Mouse (Mus musculus): Measurements from ENCODE around the gene Usp15. TPM values are rescaled to one million over a fixed set of nuclear protein-coding genes. Genes with fewer than 3 reads are reported as not detected.

The Usp15 gene
- polyA plus RNA-seq, 1 experiment from 2014 or later, result 77.9 TPM

DNA sequence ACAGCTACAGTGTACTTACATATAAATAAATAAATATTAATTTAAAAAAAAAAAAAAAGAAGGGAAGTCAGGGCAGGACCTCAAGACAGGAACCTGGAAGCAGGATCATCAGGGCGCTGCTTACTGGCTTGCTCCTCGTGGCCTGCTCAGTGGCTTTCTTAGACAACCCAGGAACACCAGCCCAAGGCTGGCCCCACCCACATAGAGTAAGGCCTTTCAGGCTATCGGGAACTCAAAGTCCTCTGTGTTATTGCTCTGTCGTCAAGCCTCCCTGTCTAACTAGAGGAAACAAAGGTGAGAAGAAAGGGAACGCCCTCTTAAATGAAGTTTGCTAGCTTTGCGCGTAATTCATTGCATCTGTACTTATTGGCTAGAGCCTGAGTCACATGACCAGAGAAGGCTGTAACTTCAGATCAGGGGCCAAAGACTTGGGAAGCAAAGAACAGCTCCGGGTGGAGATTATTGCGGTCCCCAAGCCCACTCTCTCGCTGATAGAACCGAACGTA is 107.3 kb downstream of the Usp15 start:
- Histone ChIP-seq H3K27me3 (no peaks in the 10 kb centered on the region), H3K4me2 (no peak overlapping the region), H3K36me3 (no peaks in the 10 kb centered on the region), H3K4me1 (replicated peaks) (0 out of 2 replicates have a peak, but pooled peaks cover 2% of the 10 kb centered on the region), H3K9me3 (no peaks in the 10 kb centered on the region), H3K4me3 (no peak overlapping the region), H3K9ac (no peak overlapping the region), H3K27ac (no peak overlapping the region)
- 75% methylated on average over 12 of the region's 12 CpGs for WGBS
- no peak for ATAC-seq (ENCODE audit: low FRiP score)

DNA sequence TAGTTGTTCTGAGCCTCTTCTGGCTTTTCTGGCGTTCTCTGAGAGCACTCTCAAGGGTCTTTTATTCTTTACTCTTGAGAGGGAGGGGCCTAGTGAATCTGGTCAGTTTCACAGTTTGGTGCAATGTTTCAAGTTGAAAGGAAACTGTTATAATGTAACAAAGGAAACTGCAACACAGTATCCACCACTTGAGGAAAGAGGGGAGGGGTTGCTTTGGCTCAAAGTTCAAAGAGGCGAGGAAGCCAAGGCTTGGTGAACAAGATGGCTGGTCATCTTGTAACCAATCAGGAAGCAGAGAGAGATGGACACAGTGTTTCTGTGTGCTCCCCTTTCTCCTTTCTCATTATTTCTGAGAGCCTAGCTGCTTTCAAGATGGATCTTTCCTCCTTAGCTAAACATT is 109.9 kb downstream of the Usp15 start:
- 76% methylated on average over 2 of the region's 2 CpGs for WGBS
- Histone ChIP-seq H3K27me3 (no peaks in the 10 kb centered on the region), H3K4me2 (no peak overlapping the region), H3K4me3 (no peak overlapping the region), H3K36me3 (no peaks in the 10 kb centered on the region), H3K4me1 (replicated peaks) (0 out of 2 replicates have a peak, but pooled peaks cover 2% of the 10 kb centered on the region), H3K9ac (no peak overlapping the region), H3K27ac (no peak overlapping the region), H3K9me3 (no peaks in the 10 kb centered on the region)
- no peak for ATAC-seq (ENCODE audit: low FRiP score)

DNA sequence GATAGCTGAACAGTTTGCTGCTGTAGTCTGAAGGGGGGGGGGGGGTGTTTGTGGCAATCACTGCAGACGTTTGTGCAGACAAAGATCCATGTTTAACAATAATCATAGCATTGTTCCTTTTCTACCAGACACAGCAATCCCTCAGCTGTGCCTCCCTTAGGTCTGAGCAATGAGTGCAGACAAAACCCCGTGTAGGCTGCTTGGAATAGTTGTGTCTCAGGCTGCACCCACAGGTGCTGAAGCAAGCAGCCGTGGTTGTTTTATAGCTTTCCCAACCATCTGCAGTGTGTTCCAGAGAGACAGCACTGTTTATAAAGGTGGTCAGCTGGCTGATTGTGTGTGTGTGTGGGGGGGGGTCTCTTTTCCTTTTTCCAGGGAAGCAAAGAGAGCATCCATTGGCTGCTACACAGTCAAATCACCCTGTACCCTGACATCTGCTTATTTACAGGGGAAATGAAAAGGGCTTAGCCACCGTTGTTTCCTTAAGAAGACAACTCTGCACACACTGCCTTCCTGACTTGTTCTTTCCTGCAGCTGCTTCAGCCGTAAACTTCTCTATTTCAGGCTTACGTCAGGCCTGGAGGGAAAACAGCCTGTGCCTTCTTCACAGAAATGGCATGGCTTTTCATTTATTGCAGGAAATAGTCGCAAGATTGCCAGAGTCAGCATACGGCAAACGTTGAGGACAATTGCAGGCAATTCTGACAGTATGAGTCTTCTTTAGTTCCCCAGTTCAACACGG is 111.7 kb downstream of the Usp15 start:
- H3K36me3 ChIP-seq, result no peaks in the 10 kb centered on the region
- no peak for ATAC-seq (ENCODE audit: low FRiP score)
- H3K4me3 ChIP-seq, result no peak overlapping the region
- H3K9me3 ChIP-seq, result no peaks in the 10 kb centered on the region
- H3K9ac ChIP-seq, result no peak overlapping the region
- H3K4me2 ChIP-seq, result no peak overlapping the region
- H3K27ac ChIP-seq, result no peak overlapping the region
- H3K27me3 ChIP-seq, result no peaks in the 10 kb centered on the region
- 73% methylated on average over 10 of the region's 10 CpGs for WGBS
- 0 out of 2 replicates have a peak, but pooled peaks cover 2% of the 10 kb centered on the region for H3K4me1 ChIP-seq (replicated peaks)

DNA sequence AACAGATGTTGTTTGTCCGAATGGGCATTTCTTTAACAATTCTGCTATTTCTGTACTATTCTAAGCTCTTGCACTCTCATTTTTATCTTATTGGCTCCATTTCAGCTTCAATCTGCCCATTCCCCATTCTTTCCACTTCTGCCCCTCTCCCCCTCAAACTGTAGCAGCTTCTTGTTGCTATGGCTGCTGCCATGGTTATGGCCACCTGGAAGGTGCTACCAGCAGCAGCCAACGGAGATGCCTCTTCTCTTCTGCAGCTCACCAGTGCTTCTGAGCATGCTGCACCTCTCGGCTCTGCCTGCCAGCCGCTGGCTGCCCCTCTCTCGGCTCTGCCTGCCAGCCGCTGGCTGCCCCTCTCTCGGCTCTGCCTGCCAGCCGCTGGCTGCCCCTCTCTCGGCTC is 112.5 kb downstream of the Usp15 start:
- 68% methylated on average over 9 of the region's 9 CpGs for WGBS
- Histone ChIP-seq H3K36me3 (no peaks in the 10 kb centered on the region), H3K4me1 (replicated peaks) (0 out of 2 replicates have a peak, but pooled peaks cover 2% of the 10 kb centered on the region), H3K4me3 (no peak overlapping the region), H3K4me2 (no peak overlapping the region), H3K27ac (no peak overlapping the region), H3K9me3 (no peaks in the 10 kb centered on the region), H3K9ac (no peak overlapping the region), H3K27me3 (no peaks in the 10 kb centered on the region)
- no peak for ATAC-seq (ENCODE audit: low FRiP score)

DNA sequence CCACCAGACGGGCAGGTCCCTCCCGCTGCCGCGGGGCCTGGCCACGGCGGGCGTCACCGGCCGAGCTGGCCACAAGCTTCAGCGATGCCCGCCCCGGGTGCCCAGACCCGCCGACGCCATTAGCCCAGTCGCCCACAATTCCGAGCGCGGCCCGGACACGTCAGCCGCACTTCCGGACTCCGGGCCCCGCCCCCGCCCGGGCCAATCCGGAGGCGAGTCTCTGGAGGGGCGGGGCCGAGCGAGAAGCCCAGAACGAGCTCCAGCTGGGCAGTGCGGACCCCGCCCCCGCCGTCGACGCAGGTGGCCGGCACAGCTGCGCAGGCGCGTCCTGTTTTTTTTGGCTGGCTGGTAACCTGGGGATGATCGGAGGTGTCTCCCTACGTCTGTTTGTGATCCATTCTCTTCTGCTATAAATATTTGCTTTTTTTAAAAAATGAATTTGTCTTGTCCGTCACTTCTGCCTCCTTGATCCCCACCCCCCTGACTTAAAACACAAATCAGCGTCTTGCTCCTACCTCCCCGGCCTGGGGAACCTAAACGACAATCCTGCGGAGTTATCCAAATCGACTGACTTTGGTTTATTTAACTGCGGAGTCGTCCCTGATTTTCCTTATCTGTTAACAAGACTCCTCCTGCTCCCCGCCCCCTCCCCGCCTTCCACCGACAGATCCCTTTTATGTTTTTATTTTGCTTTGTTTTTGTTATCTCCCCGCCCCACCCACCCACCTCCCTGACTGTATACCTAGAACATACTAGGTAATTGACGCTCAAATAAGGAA is 120.4 kb downstream of the Usp15 start, which contains the start of gene Mon2:
Gene Mon2, minus strand, starts transcription at position 261 of the 779 bp plus-strand sequence.
- Histone ChIP-seq H3K4me3 (peak within 1 kb of the TSS; percentile 99), H3K9me3 (no peaks in the 10 kb centered on the region; the same call in 1 of the 2 replicates), H3K9ac (peak within 1 kb of the TSS; percentile 96), H3K36me3 (peaks cover 18% of the 10 kb centered on the region), H3K27ac (peak within 1 kb of the TSS; percentile 93), H3K4me1 (replicated peaks) (peaks cover 21% of the 10 kb centered on the region), H3K4me2 (peak within 1 kb of the TSS; percentile 74), H3K27me3 (peaks cover 5% of the 10 kb centered on the region; the same call in 1 of the 2 replicates)
- WGBS, result under 1% methylated on average over 58 of the region's 58 CpGs
- peak; percentile 99 for ATAC-seq (ENCODE audit: low FRiP score)

DNA sequence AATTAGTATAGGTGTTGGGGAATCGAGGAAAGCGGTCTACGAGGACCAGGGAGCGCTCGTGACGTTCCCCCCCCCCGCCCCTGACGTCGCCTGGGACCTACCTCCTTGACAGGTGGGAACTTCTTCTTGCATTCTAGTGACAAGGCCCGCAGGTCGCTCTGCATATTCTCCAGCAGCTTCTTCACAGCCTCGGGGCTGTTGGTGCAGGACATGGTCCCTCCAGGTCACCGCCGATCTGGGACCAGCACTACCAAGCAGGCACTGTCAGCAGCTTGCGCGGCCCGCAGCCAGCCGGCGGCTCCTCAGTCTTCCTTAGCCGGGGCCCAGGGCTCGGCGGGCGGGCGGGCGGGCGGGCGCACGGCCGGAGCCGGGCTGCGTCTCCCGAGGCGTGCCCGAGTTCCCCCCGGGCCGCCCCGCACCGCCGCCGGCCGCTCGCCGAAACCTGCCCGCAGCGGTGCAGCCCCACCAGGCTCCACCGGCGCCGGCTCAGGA is 121.0 kb downstream of the Usp15 start:
- ATAC-seq (ENCODE audit: low FRiP score), result peak; percentile 79
- Histone ChIP-seq H3K4me2 (peak overlapping the region; percentile 74), H3K4me1 (replicated peaks) (peaks cover 21% of the 10 kb centered on the region), H3K9ac (peak overlapping the region; percentile 96), H3K27ac (peak overlapping the region; percentile 93), H3K27me3 (peaks cover 5% of the 10 kb centered on the region; the same call in 1 of the 2 replicates), H3K4me3 (peak overlapping the region; percentile 99), H3K9me3 (no peaks in the 10 kb centered on the region; the same call in 1 of the 2 replicates), H3K36me3 (peaks cover 19% of the 10 kb centered on the region)
- WGBS, result 1% methylated on average over 42 of the region's 48 CpGs

DNA sequence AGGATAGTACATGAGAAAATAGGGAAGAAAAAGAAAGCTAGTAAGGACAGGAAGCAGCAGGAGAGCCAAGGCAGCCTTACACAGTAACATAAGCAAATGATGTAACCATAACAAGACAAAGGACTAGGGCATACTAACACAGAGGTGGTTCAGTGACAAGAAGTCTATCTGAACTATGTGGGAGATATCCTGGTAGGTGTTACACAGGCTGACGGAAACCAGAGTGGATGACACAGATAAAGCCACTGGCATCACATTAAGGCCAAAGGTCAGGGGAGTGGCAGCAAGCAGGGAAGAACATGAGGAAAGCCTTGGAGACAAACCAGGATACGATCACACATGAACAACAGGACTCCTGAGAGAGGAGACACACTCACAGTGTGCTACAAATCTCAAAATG is 124.8 kb downstream of the Usp15 start:
- peaks cover 32% of the 10 kb centered on the region for H3K36me3 ChIP-seq
- no peak overlapping the region for H3K9ac ChIP-seq
- 88% methylated on average over 2 of the region's 2 CpGs for WGBS
- H3K4me1 ChIP-seq (replicated peaks), result peaks cover 20% of the 10 kb centered on the region
- no peak for ATAC-seq (ENCODE audit: low FRiP score)
- no peak overlapping the region for H3K4me3 ChIP-seq
- H3K27me3 ChIP-seq, result no peaks in the 10 kb centered on the region
- H3K9me3 ChIP-seq, result no peaks in the 10 kb centered on the region; the same call in 1 of the 2 replicates
- H3K4me2 ChIP-seq, result no peak overlapping the region
- H3K27ac ChIP-seq, result no peak overlapping the region

DNA sequence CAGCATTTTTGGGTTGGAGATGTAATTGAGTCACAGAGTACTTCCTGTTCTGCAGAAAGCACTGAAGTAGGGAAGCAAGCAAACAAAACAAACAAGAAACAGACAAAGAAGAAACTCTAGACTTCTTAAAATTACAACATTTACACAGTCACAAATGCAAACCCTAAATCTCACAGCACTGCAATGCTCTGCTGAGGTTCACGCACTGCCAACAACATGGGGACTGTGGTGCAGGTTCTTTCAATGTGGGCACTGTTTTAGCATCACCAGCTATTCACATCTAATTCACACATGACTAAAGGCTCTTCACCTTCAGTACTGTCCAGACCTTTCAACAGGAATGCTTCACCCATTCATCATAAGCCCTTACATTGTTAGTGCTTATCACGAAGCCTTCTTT is 133.8 kb downstream of the Usp15 start:
- no peak for ATAC-seq (ENCODE audit: low FRiP score)
- H3K27me3 ChIP-seq, result no peaks in the 10 kb centered on the region
- H3K9ac ChIP-seq, result no peak overlapping the region
- H3K9me3 ChIP-seq, result no peaks in the 10 kb centered on the region
- H3K4me1 ChIP-seq (replicated peaks), result no peaks in the 10 kb centered on the region; the same call in 1 of the 2 replicates
- H3K36me3 ChIP-seq, result peaks cover 3% of the 10 kb centered on the region; the same call in 1 of the 2 replicates
- no peak overlapping the region for H3K27ac ChIP-seq
- no peak overlapping the region for H3K4me3 ChIP-seq
- H3K4me2 ChIP-seq, result no peak overlapping the region
- 93% methylated on average over 2 of the region's 2 CpGs for WGBS

DNA sequence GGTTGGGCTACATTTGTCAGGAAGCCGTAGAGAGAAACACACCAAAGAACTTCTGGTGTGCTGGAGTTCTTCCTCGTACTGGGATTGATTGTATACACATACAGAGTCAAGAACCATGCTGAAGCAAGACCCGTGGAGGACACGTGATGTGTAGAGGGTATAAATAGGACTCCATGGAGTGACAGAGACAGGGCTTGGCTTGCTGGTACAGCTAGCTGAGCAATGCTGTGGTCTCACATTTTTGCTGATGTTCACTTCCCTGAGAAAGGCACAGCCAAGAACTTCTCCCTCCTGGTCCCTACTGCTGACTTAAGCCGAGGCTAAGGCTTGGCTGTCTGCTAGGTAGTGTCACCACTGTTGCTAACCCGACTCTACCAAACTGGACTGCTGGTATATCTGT is 136.0 kb downstream of the Usp15 start:
- H3K9ac ChIP-seq, result no peak overlapping the region
- no peak for ATAC-seq (ENCODE audit: low FRiP score)
- H3K4me2 ChIP-seq, result no peak overlapping the region
- no peak overlapping the region for H3K4me3 ChIP-seq
- H3K27me3 ChIP-seq, result no peaks in the 10 kb centered on the region
- 94% methylated on average over 6 of the region's 6 CpGs for WGBS
- H3K9me3 ChIP-seq, result no peaks in the 10 kb centered on the region
- H3K4me1 ChIP-seq (replicated peaks), result peaks cover 2% of the 10 kb centered on the region
- H3K27ac ChIP-seq, result no peak overlapping the region
- H3K36me3 ChIP-seq, result peaks cover 3% of the 10 kb centered on the region; the same call in 1 of the 2 replicates

DNA sequence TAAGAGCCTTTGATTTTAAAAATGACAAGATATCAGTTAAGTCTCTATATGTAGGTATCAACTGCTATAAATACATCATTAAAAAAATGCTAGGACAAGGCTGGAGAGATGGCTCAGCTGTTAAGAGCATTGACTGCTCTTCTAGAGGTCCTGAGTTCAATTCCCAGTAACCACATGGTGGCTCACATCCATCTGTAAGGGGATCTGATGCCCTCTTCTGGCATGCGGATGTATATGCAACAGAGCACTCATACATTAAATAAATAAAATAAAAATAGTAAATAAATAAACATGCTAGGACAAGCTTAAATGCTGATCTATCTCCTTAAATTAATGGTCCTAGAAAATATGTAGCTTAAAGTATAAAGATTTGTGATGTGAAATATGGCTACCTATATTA is 139.7 kb downstream of the Usp15 start:
- Histone ChIP-seq H3K4me3 (no peak overlapping the region), H3K9ac (no peak overlapping the region), H3K36me3 (peaks cover 3% of the 10 kb centered on the region; the same call in 1 of the 2 replicates), H3K9me3 (no peaks in the 10 kb centered on the region), H3K27me3 (no peaks in the 10 kb centered on the region), H3K27ac (no peak overlapping the region), H3K4me1 (replicated peaks) (peaks cover 2% of the 10 kb centered on the region), H3K4me2 (no peak overlapping the region)
- no peak for ATAC-seq (ENCODE audit: low FRiP score)
- WGBS, result 85% methylated on average over 1 of the region's 1 CpGs

DNA sequence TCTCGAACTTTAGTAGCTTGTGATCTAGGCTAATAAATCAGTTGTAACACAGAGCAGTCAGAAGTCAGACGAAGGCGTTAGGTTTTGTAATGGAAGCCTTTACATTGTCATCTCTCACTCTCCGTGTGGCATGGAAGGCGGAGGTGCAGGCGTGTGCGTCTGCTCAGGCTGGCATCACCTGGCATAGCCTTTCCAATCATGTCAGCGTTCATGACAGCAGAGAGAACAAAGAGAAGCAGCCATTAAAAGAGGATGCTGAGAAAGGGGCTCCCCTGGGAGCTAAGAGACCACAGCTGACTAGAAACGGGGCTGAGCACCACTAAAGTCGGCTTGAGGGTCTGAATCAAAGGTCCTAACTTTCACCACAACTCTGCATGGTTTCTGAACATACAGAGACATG is 140.3 kb downstream of the Usp15 start:
- Histone ChIP-seq H3K4me3 (no peak overlapping the region), H3K27ac (no peak overlapping the region), H3K36me3 (peaks cover 4% of the 10 kb centered on the region; the same call in 1 of the 2 replicates), H3K4me1 (replicated peaks) (peaks cover 2% of the 10 kb centered on the region), H3K4me2 (no peak overlapping the region), H3K27me3 (no peaks in the 10 kb centered on the region), H3K9ac (no peak overlapping the region), H3K9me3 (no peaks in the 10 kb centered on the region)
- WGBS, result 61% methylated on average over 10 of the region's 10 CpGs
- no peak; the same call in 1 of the 2 replicates for ATAC-seq (ENCODE audit: low FRiP score)
